Mouse (Mus musculus) E14TG2a.4 (cell line): ENCODE measurements at regions not wholly inside any gene's neighbourhood (a gene's known extent, or its start where the extent isn't known, plus 50 kb on each side); places are given as distances from the start of the nearest gene placed in this dataset.
"Not testable (repeated sequence)": the region's sequence is repeated elsewhere in the genome, so short reads cannot be mapped to it uniquely, and the experiment has no call there.

Experiments used
- H3K27me3 ChIP-seq: 2 replicates; pipeline ENCODE4 v1.6.1; 2014; ENCODE audit warnings: low read length, control low read depth; ENCODE audit not compliant: insufficient read depth
- H3K36me3 ChIP-seq: 2 replicates; pipeline ENCODE4 v1.6.1; 2014; ENCODE audit warnings: low read length, control low read depth; ENCODE audit not compliant: insufficient read depth
- H3K4me1 ChIP-seq: replicated peaks from 2 replicates; pipeline ENCODE4 v1.6.1; 2014; ENCODE audit warnings: low read depth, low read length, control low read depth
- H3K4me3 ChIP-seq: replicated peaks from 2 replicates; pipeline ENCODE4 v1.5.1; 2014; ENCODE audit warnings: mild to moderate bottlenecking, low read length
- H3K9me3 ChIP-seq: 2 replicates; pipeline ENCODE4 v1.6.1; 2014; ENCODE audit warnings: low read length, control low read depth
- CTCF ChIP-seq: conservative IDR thresholded peaks from 2 replicates; pipeline ENCODE4 v1.5.1; 2014; ENCODE audit warnings: low read length
- NANOG ChIP-seq: IDR thresholded peaks from 2 replicates; pipeline ENCODE4 v1.6.1; 2014; ENCODE audit warnings: borderline replicate concordance, low read length, mixed read lengths
- POU5F1 ChIP-seq: IDR thresholded peaks from 2 replicates; pipeline ENCODE4 v1.6.1; 2014; ENCODE audit warnings: low read length, borderline replicate concordance

DNA sequence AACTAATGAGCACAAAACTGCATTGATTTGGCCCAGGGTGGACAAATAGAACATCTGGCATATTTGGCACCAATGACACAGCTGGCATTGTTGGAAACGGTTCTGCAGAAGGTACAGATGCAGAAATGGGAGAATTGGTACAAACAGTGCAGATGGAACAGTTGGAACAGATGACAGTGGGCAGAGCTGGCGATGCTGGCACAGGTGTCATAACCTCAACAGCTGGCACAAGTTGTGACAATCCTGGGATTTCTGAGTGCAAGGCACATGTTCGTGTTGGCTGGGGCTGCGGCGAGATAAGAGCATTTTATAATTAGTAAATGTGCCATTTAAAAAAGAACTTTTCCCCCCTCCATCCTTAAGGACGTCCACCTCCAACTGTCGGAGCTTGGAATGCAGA is 77.8 kb upstream of the Zbtb18 start:
- H3K9me3 ChIP-seq = no peaks in the 10 kb centered on the region
- TF ChIP-seq POU5F1 = no peak
- no peak for TF ChIP-seq CTCF
- TF ChIP-seq NANOG = no peak
- no peak overlapping the region for H3K4me3 ChIP-seq
- H3K4me1 ChIP-seq = no peaks in the 10 kb centered on the region
- no peaks in the 10 kb centered on the region for H3K36me3 ChIP-seq
- no peaks in the 10 kb centered on the region for H3K27me3 ChIP-seq

DNA sequence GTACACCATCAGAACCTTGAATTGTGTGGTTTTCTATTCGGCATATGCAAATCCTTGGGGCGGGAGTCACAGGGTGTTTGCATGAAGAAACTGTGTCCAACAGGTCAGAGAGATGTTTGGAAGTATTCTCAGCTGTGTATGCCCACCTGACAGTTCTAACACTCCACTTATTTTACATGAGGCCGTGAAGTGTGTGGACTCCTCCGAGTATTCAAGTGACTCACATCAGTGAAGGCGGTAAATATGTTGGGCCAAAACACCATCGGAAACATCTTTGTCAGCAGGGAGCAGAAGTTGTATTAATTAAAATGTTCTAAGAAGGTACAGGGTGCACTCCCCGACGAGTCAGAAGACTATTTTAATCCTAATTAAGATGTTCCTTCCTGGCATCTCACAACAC is 79.8 kb upstream of the Zbtb18 start:
- no peaks in the 10 kb centered on the region for H3K4me1 ChIP-seq
- no peaks in the 10 kb centered on the region for H3K27me3 ChIP-seq
- TF ChIP-seq NANOG = no peak
- TF ChIP-seq POU5F1 = no peak
- TF ChIP-seq CTCF = no peak
- no peak overlapping the region for H3K4me3 ChIP-seq
- no peaks in the 10 kb centered on the region for H3K36me3 ChIP-seq
- H3K9me3 ChIP-seq = no peaks in the 10 kb centered on the region

DNA sequence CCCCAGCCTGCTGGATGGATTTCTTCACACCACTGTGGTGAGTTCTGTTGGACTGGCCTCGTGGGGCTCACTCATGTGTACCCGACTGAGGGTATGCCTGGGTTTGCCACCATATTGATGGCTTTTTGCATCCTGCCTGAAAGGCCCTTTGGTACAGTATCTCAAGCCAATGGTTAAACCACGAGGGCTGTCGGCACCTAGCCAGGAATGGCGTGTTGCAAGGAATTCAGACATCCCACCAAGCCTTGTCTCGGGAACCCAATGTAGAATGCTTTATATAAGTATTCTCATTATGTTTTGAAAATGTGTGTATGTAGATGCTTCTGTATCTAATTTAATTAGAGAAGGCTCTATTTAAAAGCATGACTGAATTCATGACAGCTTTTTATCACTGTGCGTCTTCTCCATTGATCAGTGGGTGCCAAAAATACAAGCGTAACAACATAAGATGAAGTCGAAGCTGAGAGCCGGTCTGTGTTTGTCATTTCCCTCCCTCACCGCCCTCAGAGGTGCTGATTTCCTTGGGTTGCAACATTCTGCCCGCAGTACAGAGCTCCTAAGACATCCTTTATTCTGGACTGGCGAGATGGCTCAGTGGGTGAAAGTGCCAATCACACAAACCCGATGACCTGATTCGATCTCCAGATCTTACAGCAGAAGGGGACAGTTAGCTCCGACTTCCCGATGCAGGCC is 90.5 kb upstream of the Akt3 start:
- TF ChIP-seq CTCF (no peak), POU5F1 (no peak), NANOG (no peak)
- H3K4me3 ChIP-seq = no peak overlapping the region
- H3K4me1 ChIP-seq = peaks cover 6% of the 10 kb centered on the region
- peaks cover 16% of the 10 kb centered on the region for H3K9me3 ChIP-seq
- H3K36me3 ChIP-seq = no peaks in the 10 kb centered on the region
- peaks cover 4% of the 10 kb centered on the region; the same call in 1 of the 2 replicates for H3K27me3 ChIP-seq

DNA sequence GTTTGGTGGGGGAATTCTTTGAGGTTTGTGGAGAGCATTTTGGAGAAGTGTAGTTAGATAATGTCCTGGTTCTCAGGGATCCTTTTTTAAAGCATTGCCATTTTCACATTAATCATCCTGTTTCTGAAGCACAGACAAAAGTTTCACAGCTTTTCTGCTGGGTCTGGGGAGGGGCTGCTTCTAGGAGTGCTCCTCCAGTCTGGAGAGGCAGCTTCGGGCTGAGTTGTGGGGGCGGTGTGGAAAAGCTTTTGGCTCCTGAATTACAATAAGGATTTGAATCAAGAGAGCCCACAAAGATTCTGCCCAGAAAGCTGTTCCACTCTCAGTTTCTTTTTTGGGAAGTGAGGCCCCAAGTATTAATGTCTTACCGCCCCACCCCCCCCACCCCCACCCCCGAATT is 89.2 kb upstream of the Akt3 start:
- Histone ChIP-seq H3K27me3 (peaks cover 4% of the 10 kb centered on the region; the same call in 1 of the 2 replicates), H3K9me3 (peaks cover 4% of the 10 kb centered on the region), H3K4me1 (peaks cover 6% of the 10 kb centered on the region), H3K4me3 (no peak overlapping the region), H3K36me3 (no peaks in the 10 kb centered on the region)
- TF ChIP-seq NANOG = no peak
- no peak for TF ChIP-seq POU5F1
- no peak for TF ChIP-seq CTCF

DNA sequence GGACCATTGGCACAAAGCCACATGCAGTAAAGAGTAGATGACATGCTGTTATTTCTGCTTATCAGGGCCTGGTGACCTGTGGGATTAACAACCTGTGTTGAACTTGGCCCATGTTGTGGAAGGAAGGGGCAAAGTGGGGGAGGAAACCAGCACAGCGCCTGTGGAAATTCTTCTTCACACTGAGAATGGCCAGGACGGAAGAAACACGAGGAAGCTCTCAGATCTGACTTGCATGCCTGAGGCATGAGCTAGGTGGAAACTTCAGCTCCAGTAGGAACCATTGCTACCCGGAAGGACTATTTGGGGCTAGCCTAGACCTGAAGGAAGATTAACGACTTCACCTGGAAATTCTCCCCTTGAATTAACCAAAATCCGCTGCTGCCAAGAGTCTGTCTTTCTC is 88.5 kb upstream of the Akt3 start:
- TF ChIP-seq CTCF (no peak), NANOG (no peak)
- Histone ChIP-seq H3K27me3 (peaks cover 4% of the 10 kb centered on the region; the same call in 1 of the 2 replicates), H3K4me1 (peaks cover 6% of the 10 kb centered on the region), H3K36me3 (no peaks in the 10 kb centered on the region), H3K9me3 (no peaks in the 10 kb centered on the region), H3K4me3 (no peak overlapping the region)

DNA sequence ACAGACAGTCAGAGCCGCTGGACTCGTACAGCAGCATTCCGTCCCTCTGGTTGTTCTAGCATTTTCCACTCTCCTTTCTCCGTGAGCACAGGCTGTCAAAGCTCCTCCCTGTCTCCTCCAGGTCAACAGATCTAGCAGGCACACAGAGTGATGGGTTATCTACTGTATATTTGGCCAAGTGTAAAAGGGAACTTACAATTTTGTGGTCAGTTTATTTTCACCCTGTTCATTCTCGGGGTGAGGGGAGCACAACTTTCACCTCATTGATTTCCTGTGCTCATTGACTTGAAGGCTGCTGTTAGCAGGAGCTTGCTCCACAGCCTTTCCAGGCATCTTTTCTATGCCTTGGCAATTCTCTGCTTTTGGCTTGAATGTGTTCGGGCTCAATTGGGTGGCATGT is 87.5 kb upstream of the Akt3 start:
- TF ChIP-seq CTCF (no peak), NANOG (no peak), POU5F1 (no peak)
- no peaks in the 10 kb centered on the region for H3K36me3 ChIP-seq
- H3K4me1 ChIP-seq = peaks cover 6% of the 10 kb centered on the region
- no peak overlapping the region for H3K4me3 ChIP-seq
- peaks cover 4% of the 10 kb centered on the region; the same call in 1 of the 2 replicates for H3K27me3 ChIP-seq
- no peaks in the 10 kb centered on the region for H3K9me3 ChIP-seq

DNA sequence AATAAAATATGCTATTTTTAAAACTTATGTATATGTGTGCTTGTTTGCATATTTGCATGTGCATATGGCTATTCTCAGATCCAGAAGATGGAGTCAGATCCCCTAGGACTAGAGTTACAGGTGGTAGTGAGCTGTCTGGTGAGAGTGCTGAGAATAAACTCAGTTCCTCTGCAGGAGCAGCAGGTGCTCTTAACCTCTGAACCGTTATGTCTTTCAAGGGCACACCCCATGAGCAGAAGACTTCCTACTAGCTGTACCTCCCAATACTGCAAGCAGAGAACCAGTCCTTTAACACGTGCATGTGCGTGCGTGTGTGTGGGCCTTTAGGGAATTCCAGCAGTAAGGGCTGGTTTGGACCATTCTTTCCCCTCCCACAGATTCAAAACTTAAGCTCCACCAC is 85.9 kb upstream of the Akt3 start:
- Histone ChIP-seq H3K27me3 (peaks cover 13% of the 10 kb centered on the region), H3K36me3 (no peaks in the 10 kb centered on the region), H3K9me3 (no peaks in the 10 kb centered on the region), H3K4me1 (peaks cover 6% of the 10 kb centered on the region), H3K4me3 (no peak overlapping the region)
- TF ChIP-seq NANOG (no peak), POU5F1 (no peak)

DNA sequence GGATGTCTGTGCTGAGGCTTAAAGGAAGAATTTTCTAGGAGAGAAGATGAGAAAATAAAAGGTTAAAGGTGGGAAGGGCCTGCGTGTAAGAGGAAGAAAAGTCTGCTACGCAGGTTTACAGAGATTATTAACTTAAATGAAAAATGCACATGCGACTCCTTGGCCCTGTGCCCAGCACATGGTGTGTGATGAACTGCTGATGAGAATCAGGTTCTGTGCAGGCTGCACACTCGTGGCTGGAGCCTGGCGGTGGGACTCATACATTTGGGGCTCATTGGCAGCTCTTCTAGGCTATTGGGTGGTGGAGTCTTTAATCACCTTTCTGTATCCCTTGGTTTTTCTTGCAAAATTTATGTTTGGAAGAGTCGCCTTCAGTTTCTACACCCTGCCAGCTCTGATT is 85.1 kb upstream of the Akt3 start:
- peaks cover 13% of the 10 kb centered on the region for H3K4me1 ChIP-seq
- no peak for TF ChIP-seq CTCF
- TF ChIP-seq NANOG = no peak
- peaks cover 18% of the 10 kb centered on the region for H3K27me3 ChIP-seq
- no peaks in the 10 kb centered on the region for H3K9me3 ChIP-seq
- no peaks in the 10 kb centered on the region for H3K36me3 ChIP-seq
- H3K4me3 ChIP-seq = no peak overlapping the region

DNA sequence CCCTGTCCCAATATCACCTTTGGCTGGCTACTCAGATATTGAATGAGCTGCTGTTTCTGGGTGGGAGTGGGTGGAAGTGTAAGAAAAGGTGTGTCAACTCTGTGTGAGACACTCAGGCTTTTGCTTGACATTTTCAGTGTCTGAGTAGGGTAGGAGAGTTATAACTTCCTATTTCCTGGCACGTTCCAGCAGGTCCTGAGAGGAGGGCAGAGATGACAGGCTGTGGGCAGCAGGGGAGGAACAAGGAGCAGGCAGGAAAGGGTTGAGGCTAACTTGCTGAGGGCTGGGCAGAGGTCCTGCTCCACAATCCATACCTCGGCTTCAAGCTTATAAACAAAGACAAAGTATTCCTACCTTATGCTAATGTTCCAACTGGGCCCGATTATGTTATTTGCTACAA is 82.2 kb upstream of the Akt3 start:
- Histone ChIP-seq H3K9me3 (no peaks in the 10 kb centered on the region), H3K4me1 (peaks cover 10% of the 10 kb centered on the region)
- TF ChIP-seq POU5F1 (no peak), NANOG (no peak), CTCF (no peak)

DNA sequence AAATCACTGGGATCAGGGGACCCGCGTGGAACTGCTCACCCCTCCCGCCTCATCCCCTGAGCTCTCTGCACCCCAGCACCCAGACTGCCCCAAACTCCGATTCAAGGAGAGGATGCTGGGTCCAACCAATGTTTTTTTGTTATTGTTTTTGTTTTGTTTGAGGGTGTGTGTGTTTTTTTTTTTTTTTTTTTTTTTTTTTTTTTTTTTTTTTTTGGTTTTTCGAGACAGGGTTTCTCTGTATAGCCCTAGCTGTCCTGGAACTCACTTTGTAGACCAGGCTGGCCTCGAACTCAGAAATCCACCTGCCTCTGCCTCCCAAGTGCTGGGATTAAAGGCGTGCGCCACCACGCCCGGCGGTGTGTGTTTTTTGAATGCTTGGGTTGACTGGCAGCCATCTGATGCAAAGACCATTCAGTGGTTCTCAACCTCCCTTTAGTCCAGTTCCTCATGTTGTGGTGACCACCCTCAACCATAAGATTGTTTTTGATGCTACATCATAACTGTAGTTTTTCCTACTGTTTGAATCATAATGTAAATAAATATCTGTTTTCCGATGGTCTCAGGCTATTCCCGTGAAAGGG is 81.3 kb upstream of the Akt3 start:
- not testable (repeated sequence) for H3K36me3 ChIP-seq, H3K9me3 ChIP-seq
- Histone ChIP-seq H3K4me1 (peaks cover 10% of the 10 kb centered on the region), H3K4me3 (peak overlapping the region; percentile 75), H3K27me3 (peaks cover 17% of the 10 kb centered on the region)

More for the DNA sequence above, 82.2 kb upstream of the Akt3 start:
- no peaks in the 10 kb centered on the region for H3K36me3 ChIP-seq
- H3K4me3 ChIP-seq = no peak overlapping the region
- H3K27me3 ChIP-seq = peaks cover 21% of the 10 kb centered on the region
